Mouse (Mus musculus) small intestine, adult 2 months (tissue): ENCODE data around the gene Bmp4.

Source experiments
- CTCF ChIP-seq: fragments of 200-500 bp; IDR thresholded peaks from 2 replicates; pipeline ENCODE4 v1.5.1; 2012; ENCODE audit warnings: low read depth, mild to moderate bottlenecking, control low read depth, inconsistent platforms, low read length, moderate library complexity, mixed read lengths; ENCODE audit not compliant: insufficient replicate concordance, insufficient read length; ENCODE audit errors: extremely low read depth
- POLR2A ChIP-seq: fragments of 200-500 bp; IDR thresholded peaks from 2 replicates; pipeline ENCODE4 v1.6.1; 2012; ENCODE audit warnings: low read depth, mild to moderate bottlenecking, control low read depth, inconsistent platforms, low read length, moderate library complexity

DNA sequence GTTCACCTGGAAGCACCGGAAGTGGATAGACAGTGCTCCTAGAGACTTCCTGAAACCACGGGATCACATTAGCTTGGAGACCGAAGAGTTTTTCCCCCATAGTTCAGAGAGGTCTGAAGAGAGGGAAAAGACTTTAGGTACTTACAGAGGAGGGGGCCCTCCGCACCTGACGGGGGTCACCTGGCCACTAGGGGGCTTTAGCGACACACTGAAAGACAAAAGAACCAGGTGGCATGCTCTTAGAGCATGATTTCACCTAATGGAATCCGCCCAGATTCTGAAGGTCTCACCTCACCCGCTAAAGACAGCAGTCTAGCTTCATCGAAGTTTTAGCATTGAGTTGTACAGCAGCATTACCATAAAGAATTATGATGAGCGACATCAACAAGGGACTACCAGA lies 27.3 kb downstream of the Bmp4 start:
- TF ChIP-seq POLR2A (no peak), CTCF (no peak)
